Mouse (Mus musculus) CH12.LX (cell line): ENCODE data around the gene Clasp2. TPM values are rescaled to one million over a fixed set of nuclear protein-coding genes. Genes with fewer than 3 reads are reported as not detected.
A peak's percentile ranks its signal among the peaks of the same experiment; 100 is the strongest.

Source experiments
- DNase-seq: peaks from one replicate; pipeline ENCODE4 v3.0.0-alpha.2; 2013; ENCODE audit errors: extremely low read depth
- H3K27ac ChIP-seq: 2 replicates; pipeline ENCODE4 v1.5.1; 2012; ENCODE audit warnings: low read depth, mild to moderate bottlenecking, control low read depth, moderate library complexity; ENCODE audit not compliant: insufficient read depth
- H3K27me3 ChIP-seq: replicated peaks from 2 replicates; pipeline ENCODE3; 2012; ENCODE audit warnings: inconsistent platforms
- H3K36me3 ChIP-seq, 2 experiments: replicated peaks in 1 of 2; 2 replicates each; pipeline versions ENCODE3 to v1.6.1; 2012; ENCODE audit warnings: inconsistent platforms in 1 of 2, low read length in 1 of 2, mild to moderate bottlenecking in 1 of 2, mixed read lengths in 1 of 2, moderate library complexity in 1 of 2; ENCODE audit not compliant: control insufficient read depth in 1 of 2, insufficient read depth in 1 of 2
- H3K4me1 ChIP-seq, 2 experiments: 2 replicates each; pipeline ENCODE4 v1.6.1; 2012; ENCODE audit warnings: inconsistent platforms in 1 of 2, moderate library complexity in 1 of 2; ENCODE audit not compliant: insufficient read depth in 2 of 2, control insufficient read depth in 1 of 2
- H3K4me2 ChIP-seq: 2 replicates; pipeline ENCODE4 v1.6.1; 2012; ENCODE audit warnings: low read depth, mild to moderate bottlenecking, control low read depth; ENCODE audit not compliant: poor library complexity, insufficient read depth, severe bottlenecking
- H3K4me3 ChIP-seq, 3 experiments: fragments of 150-350 bp in 1 of 3; sonication (generic) in 1 of 3; replicated peaks in 1 of 3; 2 replicates each; pipeline versions ENCODE3 to v1.5.1; 2011 to 2012; ENCODE audit warnings: low read depth in 2 of 3, low read length in 2 of 3, mild to moderate bottlenecking in 2 of 3, moderate library complexity in 2 of 3, control low read depth in 1 of 3, improper control_type of control experiment in 1 of 3, inconsistent platforms in 1 of 3, mixed read lengths in 1 of 3; ENCODE audit not compliant: poor library complexity in 1 of 3
- H3K79me2 ChIP-seq: replicated peaks from 2 replicates; pipeline ENCODE4 v1.6.1; 2012; ENCODE audit warnings: mild to moderate bottlenecking, moderate library complexity; ENCODE audit not compliant: control insufficient read depth, poor library complexity, insufficient read depth, severe bottlenecking; ENCODE audit errors: extremely low read depth
- H3K9ac ChIP-seq: 2 replicates; pipeline ENCODE4 v1.6.1; 2012; ENCODE audit warnings: low read depth, mild to moderate bottlenecking, control low read depth, moderate library complexity; ENCODE audit not compliant: insufficient read depth
- H3K9me3 ChIP-seq: replicated peaks from 2 replicates; pipeline ENCODE3; 2012; ENCODE audit warnings: low read length, inconsistent platforms, mixed read lengths
- BHLHE40 ChIP-seq: IDR thresholded peaks from 2 replicates; pipeline ENCODE4 v1.6.1; 2011; ENCODE audit warnings: mild to moderate bottlenecking, low read depth, low read length, improper control_type of control experiment
- CHD1 ChIP-seq: IDR thresholded peaks from 2 replicates; pipeline ENCODE4 v1.6.1; 2012; ENCODE audit warnings: low read depth, low read length, improper control_type of control experiment, inconsistent platforms
- CHD2 ChIP-seq: IDR thresholded peaks from 2 replicates; pipeline ENCODE4 v1.6.1; 2011; ENCODE audit warnings: low read length, improper control_type of control experiment
- CTCF ChIP-seq, 2 experiments: IDR thresholded peaks in 1 of 2; conservative IDR thresholded peaks in 1 of 2; 2 replicates each; pipeline ENCODE4 v1.5.1; 2011 to 2012; ENCODE audit warnings: low read depth in 2 of 2, low read length in 2 of 2, improper control_type of control experiment in 1 of 2, inconsistent platforms in 1 of 2, mild to moderate bottlenecking in 1 of 2, moderate library complexity in 1 of 2
- E2F4 ChIP-seq: IDR thresholded peaks from 2 replicates; pipeline ENCODE4 v1.6.1; 2011; ENCODE audit warnings: low read depth, low read length, improper control_type of control experiment; ENCODE audit not compliant: insufficient replicate concordance
- EP300 ChIP-seq: IDR thresholded peaks from 2 replicates; pipeline ENCODE4 v1.6.1; 2011; ENCODE audit warnings: low read length, improper control_type of control experiment
- ETS1 ChIP-seq: conservative IDR thresholded peaks from 2 replicates; pipeline ENCODE4 v1.6.1; 2012; ENCODE audit warnings: low read depth, mild to moderate bottlenecking, inconsistent platforms, low read length, improper control_type of control experiment, moderate library complexity
- IRF4 ChIP-seq: IDR thresholded peaks from 2 replicates; pipeline ENCODE4 v1.6.1; 2014; ENCODE audit warnings: low read depth, mild to moderate bottlenecking, inconsistent platforms, low read length, improper control_type of control experiment
- JUN ChIP-seq: IDR thresholded peaks from 2 replicates; pipeline ENCODE4 v1.6.1; 2011; ENCODE audit warnings: low read depth, mild to moderate bottlenecking, low read length, improper control_type of control experiment, moderate library complexity; ENCODE audit not compliant: insufficient read depth
- MAFK ChIP-seq: IDR thresholded peaks from 2 replicates; pipeline ENCODE4 v1.6.1; 2011; ENCODE audit warnings: low read length, improper control_type of control experiment; ENCODE audit not compliant: insufficient replicate concordance
- MAX ChIP-seq: IDR thresholded peaks from 2 replicates; pipeline ENCODE4 v1.6.1; 2011; ENCODE audit warnings: low read length, improper control_type of control experiment
- MAZ ChIP-seq: IDR thresholded peaks from 2 replicates; pipeline ENCODE4 v1.6.1; 2012; ENCODE audit warnings: low read depth, mild to moderate bottlenecking, inconsistent platforms, low read length, improper control_type of control experiment, moderate library complexity
- MXI1 ChIP-seq: IDR thresholded peaks from 2 replicates; pipeline ENCODE4 v1.6.1; 2011; ENCODE audit warnings: mild to moderate bottlenecking, low read depth, low read length, improper control_type of control experiment
- NELFE ChIP-seq: IDR thresholded peaks from 2 replicates; pipeline ENCODE4 v1.6.1; 2011; ENCODE audit warnings: low read depth, low read length, improper control_type of control experiment
- NRF1 ChIP-seq: IDR thresholded peaks from 2 replicates; pipeline ENCODE4 v1.6.1; 2014; ENCODE audit warnings: low read depth, mild to moderate bottlenecking, inconsistent platforms, low read length, improper control_type of control experiment, moderate library complexity
- POLR2A ChIP-seq: IDR thresholded peaks from 2 replicates; pipeline ENCODE4 v1.6.1; 2011; ENCODE audit warnings: low read depth, mild to moderate bottlenecking, improper control_type of control experiment, low read length
- POLR2AphosphoS2 ChIP-seq: IDR thresholded peaks from 2 replicates; pipeline ENCODE4 v1.6.1; 2011; ENCODE audit warnings: low read depth, low read length, improper control_type of control experiment
- RAD21 ChIP-seq: IDR thresholded peaks from 2 replicates; pipeline ENCODE4 v1.6.1; 2011; ENCODE audit warnings: low read depth, mild to moderate bottlenecking, low read length, improper control_type of control experiment, moderate library complexity
- RCOR1 ChIP-seq: conservative IDR thresholded peaks from 2 replicates; pipeline ENCODE4 v1.6.1; 2012; ENCODE audit warnings: low read depth, mild to moderate bottlenecking, inconsistent platforms, low read length, improper control_type of control experiment
- TBP ChIP-seq: conservative IDR thresholded peaks from 2 replicates; pipeline ENCODE4 v1.6.1; 2011; ENCODE audit warnings: low read depth, low read length, improper control_type of control experiment
- TCF12 ChIP-seq: IDR thresholded peaks from 2 replicates; pipeline ENCODE4 v1.6.1; 2014; ENCODE audit warnings: low read depth, mild to moderate bottlenecking, inconsistent platforms, low read length, improper control_type of control experiment
- dilution Hi-C: fragments of 300-500 bp; cut with MboI; formaldehyde crosslinking; loops from 2 replicates; pipeline ENCODE4 v1.14.3; 2020; ENCODE audit warnings: low sequenced_read_pairs; ENCODE audit not compliant: extremely low pct_unique_long_range_greater_than_20kb, extremely low pct_ligation_motif_present
- in situ Hi-C: fragments of 300-500 bp; cut with MboI; formaldehyde crosslinking; loops from 3 replicates; pipeline ENCODE4 v1.14.3; 2019; ENCODE audit warnings: low sequenced_read_pairs, low pct_ligation_motif_present, low pct_unique_long_range_greater_than_20kb, mixed read lengths
- polyA plus RNA-seq: library from polyadenylated mRNA; unstranded; fragments of >175 nt; gene quantifications from 2 replicates; pipeline ENCODE4 v1.2.1, GENCODE M21; 2012; ENCODE audit warnings: low read depth; ENCODE audit not compliant: insufficient read length
- total RNA-seq, 2 experiments: library from RNA; depleted of rRNA; stranded (reverse); fragments of 300-350 nt in 1 of 2; fragments of >200 nt in 1 of 2; gene quantifications; 2 replicates each; pipeline ENCODE4 v1.2.3; 2012 to 2014

The Clasp2 gene
- total and polyA plus RNA-seq, 3 experiments = 23.9 to 32.4 (median 27.0) TPM

GRCm38 (mm10) chr9:113859420-113859819, 118.1 kb downstream of the Clasp2 start:
- in situ Hi-C loops (no loop called here), dilution Hi-C loops (no loop called here)
- no peaks in the 10 kb centered on the region for H3K9me3 ChIP-seq
- peak overlapping the region; percentile 3; the same call in 1 of the 2 replicates for H3K4me2 ChIP-seq
- no peaks in the 10 kb centered on the region for H3K27me3 ChIP-seq
- H3K4me3 ChIP-seq = no peak overlapping the region
- peak; percentile 45 for DNase-seq
- no peak overlapping the region for H3K27ac ChIP-seq
- no peak for TF ChIP-seq JUN
- TF ChIP-seq RCOR1 = no peak
- no peak for TF ChIP-seq CTCF (conservative IDR thresholded peaks at IDR 0.05 in 1 of 2, IDR thresholded peaks at IDR 0.05 in 1 of 2; ENCODE audit: low read depth in 2 of 2, low read length in 2 of 2)
- TF ChIP-seq NELFE = no peak
- TF ChIP-seq BHLHE40 = peak; percentile 65
- TF ChIP-seq TCF12 = no peak
- TF ChIP-seq RAD21 = no peak
- TF ChIP-seq MAFK = 0 out of 2 replicates have a peak, but pooled peaks have one; percentile 39
- no peak for TF ChIP-seq MAZ
- TF ChIP-seq E2F4 = no peak
- no peak for TF ChIP-seq MXI1
- no peak for TF ChIP-seq POLR2AphosphoS2
- TF ChIP-seq CHD1 = no peak
- TF ChIP-seq POLR2A = no peak
- no peak for TF ChIP-seq NRF1
- TF ChIP-seq TBP = no peak
- TF ChIP-seq MAX = no peak
- no peak for TF ChIP-seq CHD2
- TF ChIP-seq ETS1 = peak; percentile 86
- TF ChIP-seq EP300 = peak; percentile 81
- TF ChIP-seq IRF4 = peak; percentile 65; the same call in 1 of the 2 replicates
- peaks cover 2 to 12% of the 10 kb centered on the region in 2 experiments; a peak in 3 of 4 replicates for H3K4me1 ChIP-seq
- peaks cover 13 to 48% of the 10 kb centered on the region in 2 experiments for H3K36me3 ChIP-seq
- H3K9ac ChIP-seq = no peak overlapping the region
- H3K79me2 ChIP-seq = no peaks in the 10 kb centered on the region

DNA sequence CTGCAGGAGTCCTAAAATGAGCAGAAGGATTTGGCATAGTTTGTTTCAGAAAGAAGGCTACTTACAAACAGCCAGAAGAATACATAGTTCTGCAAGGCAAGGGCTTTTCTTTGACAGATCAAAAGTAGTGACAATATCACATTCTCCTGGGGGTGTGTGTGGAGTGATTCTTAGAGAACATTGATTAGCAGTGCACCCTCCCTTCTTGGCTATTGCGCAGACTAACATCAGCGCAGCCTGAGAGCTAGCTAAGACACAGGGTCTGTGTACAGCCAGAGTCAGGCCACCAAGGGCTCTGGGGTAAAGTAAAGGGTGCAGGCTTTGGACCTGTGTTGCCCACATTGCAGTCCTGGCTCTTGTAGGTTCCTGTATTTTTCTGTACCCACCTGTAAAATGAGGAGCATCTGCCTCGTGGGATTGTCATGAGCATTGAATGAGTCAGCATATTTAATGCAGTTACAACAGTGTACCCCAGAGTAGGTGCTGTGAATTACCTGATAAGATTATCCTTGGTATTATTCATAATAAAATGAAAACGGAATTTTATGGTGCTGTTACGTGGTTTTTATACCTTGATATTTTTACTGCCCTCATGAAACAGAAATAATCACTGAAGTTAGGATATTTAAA, 122.2 kb downstream of the Clasp2 start:
- in situ Hi-C loops = no loop called here

More for the DNA sequence above, 122.2 kb downstream of the Clasp2 start:
- H3K4me2 ChIP-seq = no peak overlapping the region
- no peak overlapping the region for H3K9ac ChIP-seq
- DNase-seq = no peak
- H3K36me3 ChIP-seq = peaks cover 19 to 47% of the 10 kb centered on the region in 2 experiments
- no peak overlapping the region for H3K27ac ChIP-seq
- H3K9me3 ChIP-seq = no peaks in the 10 kb centered on the region
- H3K27me3 ChIP-seq = no peaks in the 10 kb centered on the region
- peaks cover 2 to 12% of the 10 kb centered on the region in 2 experiments; a peak in 2 of 4 replicates for H3K4me1 ChIP-seq
- no peak overlapping the region for H3K4me3 ChIP-seq
- TF ChIP-seq IRF4 (no peak), MAFK (0 out of 2 replicates have a peak, but pooled peaks have one; percentile 29)
- H3K79me2 ChIP-seq = no peaks in the 10 kb centered on the region
- dilution Hi-C loops = no loop called here
